Comparison of ENCODE assay signal across 8 mouse cellular contexts in genomic region chr14:61688666-61689065, GRCm38 (mm10).
DNase-seq lines count a peak whose midpoint lies in the region; ATAC-seq and TF ChIP-seq lines count a peak whose summit lies in the region.

No protein-coding gene starts in this region.

- H3K4me3 ChIP-seq in cerebellum, adult 2 months (replicated peaks; ENCODE audit: insufficient read depth, low read depth, low read length) = no peak overlapping the region
- no peak overlapping the region for H3K4me3 ChIP-seq in midbrain, embryonic 11.5 days (ENCODE audit: low read depth, low read length)
- H3K4me3 ChIP-seq in midbrain, embryonic 16.5 days (ENCODE audit: low read depth, low read length) = no peak overlapping the region
- H3K4me3 ChIP-seq in neural tube, embryonic 15.5 days (replicated peaks) = no peak overlapping the region

- intact Hi-C loops in left cerebral cortex, postnatal 14 days (cut with DNase I) = no loop called here

- 11% methylated on average over 9 of the region's 9 CpGs for WGBS in cerebellum, adult 2 months
- 1% methylated on average over 9 of the region's 9 CpGs for WGBS in midbrain, embryonic 11.5 days
- WGBS in midbrain, embryonic 16.5 days = 2% methylated on average over 9 of the region's 9 CpGs
- WGBS in neural tube, embryonic 15.5 days = 3% methylated on average over 9 of the region's 9 CpGs

- DNase-seq in cerebellum, adult 2 months = peak; percentile 5 to 24
- DNase-seq in cerebellum, postnatal 36 days = no peak
- peak; percentile 94 for DNase-seq in midbrain, embryonic 11.5 days (ENCODE audit: low spot score, missing footprints)
- DNase-seq in kidney, postnatal 14 days = peak; percentile 17
- DNase-seq in left cerebral cortex, postnatal 14 days (ENCODE audit: low spot score in 2 of 2) = no peak
- DNase-seq in urinary bladder, postnatal 10 days (ENCODE audit: low spot score) = no peak

- peaks cover 8% of the 10 kb centered on the region; the same call in 1 of the 2 replicates for H3K27me3 ChIP-seq in cerebellum, adult 2 months (ENCODE audit: control insufficient read depth, insufficient read depth, low read length)
- peaks cover 65% of the 10 kb centered on the region for H3K27me3 ChIP-seq in midbrain, embryonic 11.5 days (ENCODE audit: control insufficient read depth, insufficient read depth, low read length)
- H3K27me3 ChIP-seq in midbrain, embryonic 16.5 days (ENCODE audit: control insufficient read depth, insufficient read depth, low read depth, low read length) = peaks cover 32% of the 10 kb centered on the region
- peaks cover 63% of the 10 kb centered on the region for H3K27me3 ChIP-seq in neural tube, embryonic 15.5 days (replicated peaks)

- TF ChIP-seq POLR2A in cerebellum, adult 2 months (IDR thresholded peaks at IDR 0.05; ENCODE audit: borderline replicate concordance, insufficient read depth, low read length) = no peak

- no peak for TF ChIP-seq CTCF in cerebellum, adult 2 months (IDR thresholded peaks at IDR 0.05; ENCODE audit: borderline replicate concordance, insufficient read depth, low read depth, low read length)

- ATAC-seq in midbrain, embryonic 11.5 days (ENCODE audit: low FRiP score) = no peak
- no peak for ATAC-seq in midbrain, embryonic 16.5 days
- no peak for ATAC-seq in neural tube, embryonic 15.5 days (ENCODE audit: low FRiP score)

- no peak overlapping the region for H3K27ac ChIP-seq in cerebellum, adult 2 months (ENCODE audit: insufficient read depth, low read length)
- H3K27ac ChIP-seq in midbrain, embryonic 11.5 days (ENCODE audit: low read depth, low read length) = no peak overlapping the region
- no peak overlapping the region for H3K27ac ChIP-seq in midbrain, embryonic 16.5 days (ENCODE audit: low read length)
- H3K27ac ChIP-seq in neural tube, embryonic 15.5 days (replicated peaks) = no peak overlapping the region

- H3K9me3 ChIP-seq in midbrain, embryonic 11.5 days (ENCODE audit: control insufficient read depth, low read length) = no peaks in the 10 kb centered on the region
- H3K9me3 ChIP-seq in midbrain, embryonic 16.5 days (replicated peaks; ENCODE audit: control insufficient read depth, low read length, poor library complexity, severe bottlenecking) = no peaks in the 10 kb centered on the region
- no peaks in the 10 kb centered on the region for H3K9me3 ChIP-seq in neural tube, embryonic 15.5 days (replicated peaks)

- H3K9ac ChIP-seq in midbrain, embryonic 11.5 days (ENCODE audit: low read length) = no peak overlapping the region
- no peak overlapping the region for H3K9ac ChIP-seq in midbrain, embryonic 16.5 days (ENCODE audit: low read depth, low read length)
- H3K9ac ChIP-seq in neural tube, embryonic 15.5 days (replicated peaks) = no peak overlapping the region

- no peak overlapping the region for H3K4me2 ChIP-seq in midbrain, embryonic 11.5 days
- H3K4me2 ChIP-seq in midbrain, embryonic 16.5 days (ENCODE audit: low read length) = no peak overlapping the region
- H3K4me2 ChIP-seq in neural tube, embryonic 15.5 days = peak overlapping the region; percentile 39

- H3K36me3 ChIP-seq in midbrain, embryonic 11.5 days (ENCODE audit: control insufficient read depth, insufficient read depth, low read length) = no peaks in the 10 kb centered on the region
- no peaks in the 10 kb centered on the region for H3K36me3 ChIP-seq in midbrain, embryonic 16.5 days (ENCODE audit: control insufficient read depth, insufficient read depth, low read length)
- no peaks in the 10 kb centered on the region for H3K36me3 ChIP-seq in neural tube, embryonic 15.5 days

- no peaks in the 10 kb centered on the region for H3K4me1 ChIP-seq in cerebellum, adult 2 months (ENCODE audit: control insufficient read depth, insufficient read depth, low read length)
- peaks cover 22% of the 10 kb centered on the region for H3K4me1 ChIP-seq in midbrain, embryonic 11.5 days (ENCODE audit: control insufficient read depth, insufficient read depth, low read length)
- H3K4me1 ChIP-seq in midbrain, embryonic 16.5 days (ENCODE audit: control insufficient read depth, insufficient read depth, low read length) = peaks cover 7% of the 10 kb centered on the region
- H3K4me1 ChIP-seq in neural tube, embryonic 15.5 days = peaks cover 24% of the 10 kb centered on the region

Comparison
In these comparisons a context has a peak if more than half of its experiments do, and no peak if none do; other contexts are left out.
1. DNase-seq: peak in cerebellum, adult 2 months (2 of 2), midbrain, embryonic 11.5 days (single experiment) and kidney, postnatal 14 days (single experiment); none in cerebellum, postnatal 36 days (0 of 2), left cerebral cortex, postnatal 14 days (0 of 2) and urinary bladder, postnatal 10 days (single experiment).